Mouse (Mus musculus) liver, adult (tissue): Measurements from ENCODE around the gene Hnf1b.

Source experiments
- GATA4 ChIP-seq: IDR thresholded peaks from 2 replicates; pipeline ENCODE4 v1.6.1; 2014; ENCODE audit warnings: mild to moderate bottlenecking, low read length; ENCODE audit not compliant: insufficient replicate concordance

Gene Hnf1b

GRCm38 (mm10) chr11:83876630-83877029 lies 26.8 kb downstream of the Hnf1b start:
- no peak for TF ChIP-seq GATA4

GRCm38 (mm10) chr11:83877765-83878164 lies 27.9 kb downstream of the Hnf1b start:
- TF ChIP-seq GATA4: no peak

- no peak for TF ChIP-seq GATA4
Observed at GRCm38 (mm10) chr11:83878417-83878952, 28.6 kb downstream of the Hnf1b start.

- TF ChIP-seq GATA4: no peak
Observed at GRCm38 (mm10) chr11:83879130-83879529, 29.3 kb downstream of the Hnf1b start.

- peak; percentile 88; the same call in 1 of the 2 replicates for TF ChIP-seq GATA4
Observed at GRCm38 (mm10) chr11:83881438-83881837, 31.6 kb downstream of the Hnf1b start.

GRCm38 (mm10) chr11:83882552-83882951 lies 32.7 kb downstream of the Hnf1b start:
- peak; percentile 77; the same call in 1 of the 2 replicates for TF ChIP-seq GATA4

- TF ChIP-seq GATA4: no peak
Observed at GRCm38 (mm10) chr11:83883074-83883473, 33.2 kb downstream of the Hnf1b start.

- no peak for TF ChIP-seq GATA4
Observed at GRCm38 (mm10) chr11:83883812-83884211, 33.9 kb downstream of the Hnf1b start.

GRCm38 (mm10) chr11:83885175-83885574 lies 35.3 kb downstream of the Hnf1b start:
- no peak for TF ChIP-seq GATA4

GRCm38 (mm10) chr11:83886746-83887145 lies 36.9 kb downstream of the Hnf1b start:
- TF ChIP-seq GATA4: no peak

- TF ChIP-seq GATA4: no peak
Observed at GRCm38 (mm10) chr11:83891366-83891765, 41.5 kb downstream of the Hnf1b start.

- no peak for TF ChIP-seq GATA4
Observed at GRCm38 (mm10) chr11:83893325-83893724, 43.5 kb downstream of the Hnf1b start.

GRCm38 (mm10) chr11:83896430-83897410 lies 46.9 kb downstream of the Hnf1b start:
- TF ChIP-seq GATA4: 0 out of 2 replicates have a peak, but pooled peaks have one; percentile 19

GRCm38 (mm10) chr11:83897569-83897968 lies 47.7 kb downstream of the Hnf1b start:
- TF ChIP-seq GATA4: no peak

GRCm38 (mm10) chr11:83902812-83903211 lies 52.9 kb downstream of the Hnf1b start:
- no peak for TF ChIP-seq GATA4

GRCm38 (mm10) chr11:83905756-83906155 lies 55.9 kb downstream of the Hnf1b start:
- TF ChIP-seq GATA4: no peak
